Mouse (Mus musculus) thymus, postnatal 4 days (tissue): ENCODE measurements around the gene Hist1h2be.
"Not testable (repeated sequence)": the region's sequence is repeated elsewhere in the genome, so short reads cannot be mapped to it uniquely, and the experiment has no call there.

Experiments
- DNase-seq: peaks from one replicate; pipeline ENCODE4 v3.0.0; 2021

Gene Hist1h2be

DNA sequence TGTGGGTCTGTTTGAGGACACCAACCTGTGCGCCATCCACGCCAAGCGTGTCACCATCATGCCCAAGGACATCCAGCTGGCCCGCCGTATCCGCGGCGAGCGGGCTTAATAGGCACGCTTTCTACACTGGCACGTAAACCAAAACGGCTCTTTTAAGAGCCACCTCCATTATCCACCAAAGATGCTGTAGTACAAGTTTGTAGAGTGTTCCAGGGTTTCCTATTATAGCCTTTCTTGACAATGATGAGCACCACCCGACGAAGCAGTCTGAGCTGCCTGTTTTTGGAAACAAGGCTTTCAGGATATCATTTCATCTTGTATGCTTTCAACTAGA lies 76.2 kb downstream of the Hist1h2be start:
- peak; percentile 45 for DNase-seq

GRCm38 (mm10) chr13:23543965-23544786 lies 76.7 kb downstream of the Hist1h2be start, which contains the start of gene Hist1h3f:
Gene Hist1h3f (plus strand): TSS chr13:23544052.
- DNase-seq = peak; percentile 76

GRCm38 (mm10) chr13:23542999-23543607 lies 77.8 kb downstream of the Hist1h2be start, which contains the start of gene Hist1h2bh:
Gene Hist1h2bh (minus strand): TSS chr13:23543392.
- DNase-seq = peak; percentile 69

DNA sequence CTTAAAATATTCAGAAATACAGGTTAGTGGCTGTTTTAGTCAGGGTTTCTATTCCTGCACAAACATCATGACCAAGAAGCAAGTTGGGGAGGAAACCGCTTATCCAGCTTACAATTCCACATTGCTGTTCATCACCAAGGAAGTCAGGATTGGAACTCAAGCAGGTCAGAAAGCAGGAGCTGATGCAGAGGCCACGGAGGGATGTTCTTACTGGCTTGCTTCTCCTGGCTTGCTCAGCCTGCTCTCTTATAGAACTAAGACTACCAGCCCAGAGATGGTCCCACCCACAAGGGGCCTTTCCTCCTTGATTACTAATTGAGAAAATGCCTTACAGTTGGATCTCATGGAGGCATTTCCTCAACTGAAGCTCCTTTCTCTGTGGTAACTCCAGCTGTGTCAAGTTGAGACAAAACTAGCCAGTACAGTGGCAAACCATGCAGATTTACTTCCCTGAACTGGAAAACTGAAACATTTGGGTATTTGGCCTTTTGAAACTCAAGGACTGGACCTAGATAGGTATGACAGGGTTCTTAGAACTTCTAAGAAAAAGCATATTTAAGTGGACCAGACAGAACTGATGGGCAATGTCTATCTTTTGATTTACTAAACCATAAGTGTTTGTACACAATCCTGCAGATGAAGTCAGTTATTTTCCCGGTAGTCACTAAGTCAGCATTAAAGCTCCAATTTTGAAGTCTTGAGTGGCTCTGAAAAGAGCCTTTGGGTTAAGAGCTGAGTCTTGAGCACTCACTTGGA lies 78.5 kb downstream of the Hist1h2be start:
- DNase-seq = not testable (repeated sequence)

GRCm38 (mm10) chr13:23541497-23541896 lies 79.4 kb downstream of the Hist1h2be start:
- no peak for DNase-seq

DNA sequence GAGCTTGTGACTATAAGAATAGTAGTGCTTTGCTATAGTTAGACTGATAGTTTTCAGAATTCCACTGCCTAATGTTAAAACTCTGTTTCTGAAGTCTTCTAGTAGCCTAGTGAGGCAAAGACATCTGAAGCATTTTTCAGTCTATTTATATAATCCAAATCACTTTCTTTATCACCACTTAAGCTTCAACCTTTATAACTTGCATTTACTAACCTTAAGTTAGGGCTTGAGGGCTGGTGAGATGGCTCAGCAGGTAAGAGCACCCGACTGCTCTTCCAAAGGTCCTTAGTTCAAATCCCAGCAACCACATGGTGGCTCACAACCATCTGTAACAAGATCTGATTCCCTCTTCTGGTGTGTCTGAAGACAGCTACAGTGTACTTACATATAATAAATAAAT lies 81.1 kb downstream of the Hist1h2be start:
- not testable (repeated sequence) for DNase-seq

DNA sequence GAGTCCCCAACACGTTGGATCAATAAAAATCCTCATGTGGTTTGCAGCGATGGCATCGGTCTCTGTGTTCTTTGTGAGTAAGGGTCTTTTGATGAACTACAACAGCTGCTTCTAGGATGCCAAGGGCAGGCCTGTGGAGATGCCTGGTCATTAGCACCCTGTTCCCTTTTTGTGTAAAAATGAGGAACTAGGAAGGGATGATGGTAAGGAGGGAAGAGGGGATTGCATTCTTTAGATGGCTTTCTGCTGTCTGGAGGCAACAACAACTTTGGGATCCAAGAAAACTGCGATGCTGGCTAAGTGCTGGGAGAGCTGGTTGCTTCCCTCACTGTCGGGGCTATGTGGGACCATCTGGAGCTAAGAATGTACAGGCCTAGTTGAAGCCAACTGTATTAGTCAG lies 82.7 kb downstream of the Hist1h2be start:
- no peak for DNase-seq

DNA sequence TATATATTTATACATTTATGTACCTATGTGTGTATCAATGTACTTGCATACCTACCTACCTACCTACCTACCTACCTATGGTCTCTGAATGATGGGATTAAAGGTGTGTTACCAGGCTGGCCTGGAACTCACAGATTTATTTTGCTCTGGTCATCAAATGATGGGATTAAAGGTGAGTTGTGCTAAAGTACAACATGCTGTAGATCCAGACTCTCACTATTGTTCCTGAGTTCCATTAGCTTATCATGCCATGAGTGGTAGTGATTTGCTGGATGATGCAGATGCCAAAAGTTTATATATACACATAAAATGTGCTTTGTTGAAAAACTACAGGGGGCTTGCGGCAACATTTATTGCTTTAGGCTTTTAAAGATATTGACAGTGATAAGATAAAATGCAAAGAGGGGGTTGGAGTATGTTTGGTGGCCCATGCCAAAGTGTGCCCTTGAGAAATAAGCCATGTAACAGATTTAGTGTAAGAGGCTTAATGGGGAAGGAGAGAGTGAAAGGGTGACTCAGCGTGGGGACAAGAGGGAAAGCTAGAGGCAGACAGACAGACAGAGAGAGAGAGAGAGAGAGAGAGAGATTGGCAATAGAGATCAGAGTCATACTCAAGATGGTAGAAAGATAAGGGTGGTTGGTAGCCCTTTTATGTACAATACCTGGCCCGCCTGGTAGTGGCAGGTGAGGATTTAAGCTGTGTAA lies 83.8 kb downstream of the Hist1h2be start:
- DNase-seq = no peak

GRCm38 (mm10) chr13:23536076-23536822 lies 84.7 kb downstream of the Hist1h2be start:
- DNase-seq = no peak

DNA sequence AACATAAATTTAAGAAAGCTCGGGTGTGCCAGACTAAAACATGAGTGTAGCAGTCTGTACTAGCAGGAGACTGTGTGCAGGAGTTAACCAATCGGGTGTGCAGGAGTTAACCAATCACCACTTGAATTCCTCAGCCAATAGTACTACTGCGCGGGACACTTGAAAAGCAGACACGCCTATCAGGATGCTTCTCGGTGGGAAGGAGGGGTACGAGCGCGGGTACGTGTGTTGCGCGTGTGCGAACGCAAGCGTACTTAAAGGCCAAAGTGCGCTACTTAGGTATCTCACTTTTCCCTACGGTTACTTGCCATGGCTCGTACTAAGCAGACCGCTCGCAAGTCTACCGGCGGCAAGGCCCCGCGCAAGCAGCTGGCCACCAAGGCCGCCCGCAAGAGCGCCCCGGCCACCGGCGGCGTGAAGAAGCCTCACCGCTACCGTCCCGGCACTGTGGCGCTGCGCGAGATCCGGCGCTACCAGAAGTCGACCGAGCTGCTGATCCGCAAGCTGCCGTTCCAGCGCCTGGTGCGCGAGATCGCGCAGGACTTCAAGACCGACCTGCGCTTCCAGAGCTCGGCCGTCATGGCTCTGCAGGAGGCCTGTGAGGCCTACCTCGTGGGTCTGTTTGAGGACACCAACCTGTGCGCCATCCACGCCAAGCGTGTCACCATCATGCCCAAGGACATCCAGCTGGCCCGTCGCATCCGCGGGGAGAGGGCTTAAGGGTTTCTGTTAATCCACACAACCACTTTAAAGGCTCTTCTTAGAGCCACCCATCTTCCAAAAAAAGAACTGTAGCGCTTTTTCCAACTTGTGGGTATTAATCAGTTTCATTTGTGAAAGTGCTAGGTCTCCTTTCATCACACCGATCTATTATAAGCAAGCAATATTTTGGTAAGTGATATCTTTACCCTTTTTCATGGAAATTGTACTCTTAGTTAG lies 85.5 kb downstream of the Hist1h2be start, which contains the start of gene Hist1h3g:
Gene Hist1h3g (plus strand): TSS at position 286 of the 939 bp plus-strand sequence.
- peak; percentile 90 for DNase-seq

GRCm38 (mm10) chr13:23534368-23535131 lies 86.4 kb downstream of the Hist1h2be start:
- no peak for DNase-seq
